Mouse (Mus musculus) stomach, postnatal 0 days (tissue): ENCODE measurements around the gene Otop1. TPM values are rescaled to one million over a fixed set of nuclear protein-coding genes. Genes with fewer than 3 reads are reported as not detected.

Experiments used
- ATAC-seq: fragments of 200-750 bp; cut with Nextera tagmentation; 2 replicates; pipeline ENCODE4 v1.8.0; 2017; ENCODE audit not compliant: low FRiP score, low TSS enrichment
- DNase-seq: peaks from one replicate; pipeline ENCODE4 v3.0.0-alpha.2; 2016; ENCODE audit warnings: low spot score
- H3K27ac ChIP-seq: fragments of 300-500 bp; sonication (generic); replicated peaks from 2 replicates; pipeline ENCODE4 v1.5.1; 2014; ENCODE audit warnings: mild to moderate bottlenecking, control low read depth
- H3K27me3 ChIP-seq: fragments of 300-500 bp; sonication (generic); 2 replicates; pipeline ENCODE4 v1.6.1; 2014; ENCODE audit warnings: low read length; ENCODE audit not compliant: control insufficient read depth, insufficient read depth
- H3K36me3 ChIP-seq: fragments of 300-500 bp; sonication (generic); 2 replicates; pipeline ENCODE4 v1.6.1; 2014; ENCODE audit warnings: low read length, mixed read lengths; ENCODE audit not compliant: control insufficient read depth, insufficient read depth
- H3K4me1 ChIP-seq: fragments of 300-500 bp; sonication (generic); replicated peaks from 2 replicates; pipeline ENCODE4 v1.6.1; 2014; ENCODE audit warnings: antibody characterized with exemption; ENCODE audit not compliant: control insufficient read depth, insufficient read depth
- H3K4me2 ChIP-seq: fragments of 300-500 bp; sonication (generic); replicated peaks from 2 replicates; pipeline ENCODE4 v1.6.1; 2014; ENCODE audit warnings: low read depth, mild to moderate bottlenecking, control low read depth, moderate library complexity
- H3K4me3 ChIP-seq: fragments of 300-500 bp; sonication (generic); 2 replicates; pipeline ENCODE4 v1.5.1; 2014; ENCODE audit warnings: low read depth, low read length, control low read depth
- H3K9ac ChIP-seq: fragments of 300-500 bp; sonication (generic); 2 replicates; pipeline ENCODE4 v1.6.1; 2014; ENCODE audit warnings: mild to moderate bottlenecking, low read length, control low read depth, mixed read lengths
- H3K9me3 ChIP-seq: fragments of 300-500 bp; sonication (generic); 2 replicates; pipeline ENCODE4 v1.6.1; 2016; ENCODE audit warnings: low read length; ENCODE audit not compliant: control insufficient read depth
- CTCF ChIP-seq: IDR thresholded peaks from 2 replicates; pipeline ENCODE4 v1.5.1; 2016; ENCODE audit warnings: antibody characterized with exemption, low read depth, mild to moderate bottlenecking, moderate library complexity
- EP300 ChIP-seq: optimal IDR thresholded peaks from 2 replicates; pipeline ENCODE3; 2016; ENCODE audit warnings: antibody characterized with exemption
- WGBS: fragments of 180-500 bp; shearing (Covaris S2); extraction: QIAGEN DNeasy Blood & Tissue Kit; methylation state at CpG from one replicate; pipeline ENCODE4 v1.1.7; 2014; 5-methylcytosine and 5-hydroxymethylcytosine counted together
- polyA plus RNA-seq: library from polyadenylated mRNA; unstranded; fragments of >200 nt; fragmentation: Nextera tagmentation; extraction: Ambion mirVana; gene quantifications from 2 replicates; pipeline ENCODE4 v1.2.1, GENCODE M21; 2015

Gene Otop1
- polyA plus RNA-seq, 1 experiment from 2014 or later = 0.05 TPM

DNA sequence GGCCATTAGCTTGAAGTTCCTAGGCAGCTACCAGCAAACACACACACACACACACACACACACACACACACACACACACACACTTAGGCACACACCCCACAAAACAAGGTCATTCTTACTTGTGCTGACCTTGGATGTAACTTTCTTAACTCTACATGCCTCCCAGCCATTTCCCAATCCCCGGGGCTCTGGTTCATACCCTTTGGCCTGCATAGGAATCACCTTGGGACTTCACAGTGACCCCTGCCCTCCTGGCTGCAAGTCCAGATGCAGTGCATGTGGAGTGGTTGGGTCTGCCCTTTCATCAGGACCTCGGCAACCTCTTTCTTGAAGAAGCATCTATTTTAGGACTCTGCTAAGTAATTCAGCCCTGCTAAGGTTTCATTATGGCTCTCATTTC is 29.5 kb downstream of the Otop1 start:
- H3K27ac ChIP-seq = no peak overlapping the region
- H3K27me3 ChIP-seq = no peaks in the 10 kb centered on the region
- H3K4me2 ChIP-seq = no peak overlapping the region
- H3K9me3 ChIP-seq = no peaks in the 10 kb centered on the region
- TF ChIP-seq EP300 (no peak), CTCF (no peak)
- H3K4me1 ChIP-seq = no peaks in the 10 kb centered on the region
- H3K4me3 ChIP-seq = no peak overlapping the region
- ATAC-seq = no peak
- DNase-seq = no peak
- no peaks in the 10 kb centered on the region for H3K36me3 ChIP-seq
- H3K9ac ChIP-seq = no peak overlapping the region
- 75% methylated on average over 2 of the region's 2 CpGs for WGBS

DNA sequence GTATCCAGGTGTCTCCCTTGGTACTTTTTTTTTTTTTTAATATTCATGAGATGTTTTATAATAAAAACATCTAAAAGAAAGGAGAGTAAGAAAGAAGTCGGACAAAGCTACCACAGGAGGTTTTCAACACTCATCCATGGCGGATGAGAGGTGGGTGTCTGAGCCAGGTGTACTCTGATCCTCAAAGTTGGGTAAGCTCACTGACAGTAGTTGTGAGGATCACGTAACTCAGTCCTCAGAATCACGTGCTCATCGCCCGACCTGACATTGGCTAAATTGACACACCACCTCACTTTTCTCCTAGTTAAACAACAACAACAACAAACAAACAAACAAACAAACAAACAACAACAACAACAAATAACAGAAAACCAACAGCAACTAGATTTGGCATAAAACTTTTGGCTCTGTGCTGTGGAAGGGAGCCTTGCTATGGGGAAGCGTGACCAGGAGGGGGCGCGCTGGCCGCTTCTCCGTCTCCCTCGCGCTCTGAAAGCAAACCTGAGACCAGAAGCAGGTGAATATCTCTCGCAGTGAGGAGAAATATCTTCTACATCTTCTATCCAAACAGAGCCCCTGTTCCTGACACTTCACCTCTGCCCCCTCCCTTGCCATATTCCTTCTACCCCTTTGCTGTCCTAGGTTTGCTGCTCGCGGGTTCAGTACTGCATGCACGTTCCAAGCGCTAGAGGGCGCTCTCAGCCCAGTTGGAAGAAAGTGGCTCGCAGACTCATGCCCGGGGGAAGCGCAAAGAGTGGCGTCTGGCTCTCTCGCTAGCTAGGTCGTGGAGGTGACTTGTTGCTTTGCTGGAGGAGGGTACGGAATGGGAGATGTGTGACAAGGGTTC is 31.7 kb downstream of the Otop1 start:
- peak; percentile 89 for DNase-seq
- Histone ChIP-seq H3K36me3 (no peaks in the 10 kb centered on the region), H3K27ac (no peak overlapping the region), H3K4me3 (peak overlapping the region; percentile 35), H3K9me3 (no peaks in the 10 kb centered on the region), H3K4me2 (peak overlapping the region; percentile 66), H3K4me1 (no peaks in the 10 kb centered on the region), H3K9ac (no peak overlapping the region), H3K27me3 (no peaks in the 10 kb centered on the region)
- WGBS = 10% methylated on average over 26 of the region's 26 CpGs
- peak; percentile 84 for ATAC-seq
- peak; percentile 96 for TF ChIP-seq CTCF
- no peak for TF ChIP-seq EP300

DNA sequence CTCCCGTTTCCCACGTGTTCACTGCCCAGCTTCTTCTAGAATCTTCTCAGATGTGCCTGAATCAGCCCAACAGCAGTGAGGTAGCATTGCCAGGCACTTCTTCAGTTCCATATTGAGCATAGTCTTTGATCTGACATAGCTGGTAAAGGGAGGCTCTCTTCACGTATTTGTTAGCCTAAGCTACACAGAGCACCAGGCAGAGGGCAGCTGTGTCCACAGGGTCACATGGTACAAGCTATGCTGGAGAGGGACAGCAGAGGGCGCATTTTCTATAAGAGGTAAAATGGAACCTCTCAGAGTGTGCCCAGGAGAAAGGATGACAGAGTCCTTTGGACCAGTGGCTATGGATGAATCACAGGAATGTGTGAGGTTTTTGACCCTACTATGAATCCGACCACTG is 33.1 kb downstream of the Otop1 start:
- peak; percentile 67 for DNase-seq

DNA sequence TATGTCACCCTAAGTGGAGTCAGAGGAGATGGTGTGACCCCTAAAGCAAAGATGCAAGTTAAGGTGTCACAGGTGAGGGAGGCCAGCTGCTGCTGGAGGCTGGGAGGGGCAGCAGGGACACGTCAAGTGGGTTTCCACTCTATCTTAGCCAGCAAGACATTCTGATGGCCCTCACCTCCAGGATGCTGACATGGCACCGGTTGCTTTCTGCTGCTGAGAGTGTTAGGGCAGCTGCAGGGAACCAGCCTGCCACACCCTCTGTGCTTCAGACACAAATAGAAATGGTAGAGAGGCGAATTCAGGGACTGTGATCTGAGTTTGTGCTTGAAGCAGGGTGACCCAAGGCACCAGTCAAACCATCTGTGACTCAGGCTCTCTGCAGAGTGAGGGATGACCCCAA is 34.0 kb downstream of the Otop1 start:
- Histone ChIP-seq H3K27me3 (no peaks in the 10 kb centered on the region), H3K4me3 (no peak overlapping the region), H3K36me3 (no peaks in the 10 kb centered on the region), H3K9ac (no peak overlapping the region), H3K9me3 (no peaks in the 10 kb centered on the region), H3K27ac (no peak overlapping the region), H3K4me2 (no peak overlapping the region), H3K4me1 (no peaks in the 10 kb centered on the region)
- DNase-seq (no peak), ATAC-seq (no peak)
- TF ChIP-seq EP300 (no peak), CTCF (no peak)
- WGBS = 59% methylated on average over 3 of the region's 3 CpGs

More for the DNA sequence above, 33.1 kb downstream of the Otop1 start:
- Histone ChIP-seq H3K36me3 (no peaks in the 10 kb centered on the region), H3K4me3 (no peak overlapping the region), H3K4me1 (no peaks in the 10 kb centered on the region), H3K4me2 (no peak overlapping the region), H3K9ac (no peak overlapping the region), H3K27ac (no peak overlapping the region), H3K9me3 (no peaks in the 10 kb centered on the region), H3K27me3 (no peaks in the 10 kb centered on the region)
- 48% methylated on average over 5 of the region's 5 CpGs for WGBS
- TF ChIP-seq EP300 = no peak
- TF ChIP-seq CTCF = peak; percentile 72
- ATAC-seq = peak; percentile 77

DNA sequence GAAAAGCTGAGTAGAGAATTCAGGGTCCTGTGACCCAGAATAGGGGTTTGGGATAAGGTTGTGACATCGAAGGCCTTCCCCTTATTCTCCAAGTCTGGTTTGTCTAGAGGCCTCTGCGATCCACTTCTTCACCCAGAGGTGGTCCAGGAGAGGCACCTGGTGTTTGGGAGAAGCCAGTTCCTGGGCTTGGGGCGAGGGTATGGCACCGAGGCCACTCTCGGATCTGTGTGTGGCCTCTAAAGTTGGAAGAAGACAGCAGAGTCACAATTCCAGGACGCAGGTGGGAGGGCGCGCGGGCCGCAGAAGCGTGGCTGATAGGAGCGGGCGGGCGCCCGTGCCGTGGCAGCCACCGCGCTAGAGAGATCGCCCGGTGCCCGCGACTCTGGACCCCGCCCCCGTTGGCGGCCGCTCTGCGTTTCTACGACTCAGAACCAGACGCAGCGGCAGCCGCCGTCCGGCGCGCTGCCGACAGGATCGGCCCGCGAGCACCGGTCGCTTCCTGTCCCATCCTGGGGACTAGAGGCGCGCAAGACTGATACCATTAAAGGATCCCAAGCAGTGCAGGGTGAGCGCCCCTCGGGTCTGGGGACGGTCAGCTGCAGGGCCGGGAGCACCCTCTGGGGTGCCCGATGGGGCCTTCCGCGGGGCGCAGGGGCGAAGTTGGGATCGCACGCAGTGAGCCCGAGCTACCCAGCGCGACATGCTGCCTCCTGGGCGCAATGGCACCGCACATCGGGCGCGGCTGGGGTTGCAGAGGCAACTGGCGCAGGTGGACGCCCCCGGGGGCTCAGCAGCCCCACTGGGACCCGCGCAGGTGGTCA is 43.4 kb downstream of the Otop1 start, which contains the start of gene Drd5:
Gene Drd5, plus strand, starts transcription at position 402 of the 821 bp plus-strand sequence.
- TF ChIP-seq CTCF (no peak), EP300 (no peak)
- no peak; the same call in 1 of the 2 replicates for ATAC-seq
- 3% methylated on average over 55 of the region's 67 CpGs for WGBS
- no peak for DNase-seq
- no peaks in the 10 kb centered on the region for H3K36me3 ChIP-seq
- H3K4me2 ChIP-seq = peak within 1 kb of the TSS; percentile 27
- no peak within 1 kb of the TSS for H3K27ac ChIP-seq
- no peaks in the 10 kb centered on the region for H3K4me1 ChIP-seq
- H3K9me3 ChIP-seq = no peaks in the 10 kb centered on the region
- H3K9ac ChIP-seq = no peak within 1 kb of the TSS
- H3K4me3 ChIP-seq = peak within 1 kb of the TSS; percentile 12
- peaks cover 5% of the 10 kb centered on the region; the same call in 1 of the 2 replicates for H3K27me3 ChIP-seq
